Mouse (Mus musculus) embryo, embryonic 11 days (tissue): ENCODE measurements around the gene Cdkn1c.

Experiments used
- DNase-seq: peaks from one replicate; pipeline ENCODE4 v3.0.0-alpha.2; 2015

Gene Cdkn1c

DNA sequence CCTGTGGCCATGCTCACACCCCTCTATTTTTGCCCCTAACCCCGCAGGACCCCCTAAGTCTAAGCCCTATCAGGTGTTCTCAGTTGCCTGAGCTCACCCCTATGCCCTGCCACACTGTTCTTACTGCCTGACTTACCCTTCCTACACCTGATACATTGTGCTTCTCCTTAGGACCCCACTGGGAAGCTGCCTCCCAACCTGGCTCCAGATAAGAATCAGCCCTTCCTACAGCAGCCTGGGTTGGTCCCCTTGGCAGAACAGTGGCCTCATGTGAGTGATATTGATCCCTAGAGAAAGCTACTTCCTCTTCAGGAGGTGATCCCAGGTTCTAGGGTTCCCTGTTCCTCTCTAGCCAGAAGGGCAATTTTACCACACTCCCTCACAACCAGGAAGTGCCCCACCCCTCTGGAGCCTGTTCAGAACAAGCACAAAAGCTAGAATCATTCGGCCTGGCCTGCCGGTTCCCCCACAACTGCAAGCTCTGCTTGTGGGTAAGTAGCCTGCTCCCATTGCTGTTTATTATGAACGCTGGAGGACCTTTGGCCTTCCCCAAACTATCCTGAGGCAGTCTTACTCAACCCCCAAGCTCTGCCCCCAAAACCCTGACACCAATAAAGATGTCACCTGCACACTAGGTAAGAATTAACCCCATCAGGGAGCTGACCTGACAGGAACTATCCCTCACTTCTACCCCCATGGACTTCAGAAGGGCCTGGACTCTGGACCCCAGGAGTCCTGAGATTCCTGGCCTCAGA is 12.7 kb upstream of the Cdkn1c start, which contains the start of gene Slc22a18:
Gene Slc22a18, plus strand, starts transcription at position 390 of the 755 bp plus-strand sequence.
- no peak for DNase-seq

GRCm38 (mm10) chr7:143469946-143470345 is 9.1 kb upstream of the Cdkn1c start:
- peak; percentile 87 for DNase-seq

DNA sequence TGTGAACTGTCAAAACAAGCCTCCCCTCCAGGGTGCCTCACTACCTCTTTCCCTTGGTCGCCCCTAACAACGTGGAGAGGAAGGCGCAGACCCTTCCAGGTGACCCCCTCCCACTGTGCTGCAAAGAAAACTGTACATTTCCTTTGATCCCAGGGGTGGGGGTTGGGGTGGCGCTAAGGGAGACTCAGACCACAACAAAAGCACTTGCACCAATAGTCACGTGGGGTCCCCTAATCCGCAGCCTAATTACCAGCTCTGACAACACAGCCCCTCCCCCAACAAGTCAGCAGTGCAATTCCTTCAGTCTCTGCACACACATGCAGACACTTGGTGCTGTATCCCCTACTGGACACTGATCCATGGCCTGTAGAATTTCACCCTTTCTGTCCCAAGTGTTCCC is 6.9 kb upstream of the Cdkn1c start:
- DNase-seq, result peak; percentile 65

GRCm38 (mm10) chr7:143466099-143466677 is 5.3 kb upstream of the Cdkn1c start:
- DNase-seq, result peak; percentile 87

DNA sequence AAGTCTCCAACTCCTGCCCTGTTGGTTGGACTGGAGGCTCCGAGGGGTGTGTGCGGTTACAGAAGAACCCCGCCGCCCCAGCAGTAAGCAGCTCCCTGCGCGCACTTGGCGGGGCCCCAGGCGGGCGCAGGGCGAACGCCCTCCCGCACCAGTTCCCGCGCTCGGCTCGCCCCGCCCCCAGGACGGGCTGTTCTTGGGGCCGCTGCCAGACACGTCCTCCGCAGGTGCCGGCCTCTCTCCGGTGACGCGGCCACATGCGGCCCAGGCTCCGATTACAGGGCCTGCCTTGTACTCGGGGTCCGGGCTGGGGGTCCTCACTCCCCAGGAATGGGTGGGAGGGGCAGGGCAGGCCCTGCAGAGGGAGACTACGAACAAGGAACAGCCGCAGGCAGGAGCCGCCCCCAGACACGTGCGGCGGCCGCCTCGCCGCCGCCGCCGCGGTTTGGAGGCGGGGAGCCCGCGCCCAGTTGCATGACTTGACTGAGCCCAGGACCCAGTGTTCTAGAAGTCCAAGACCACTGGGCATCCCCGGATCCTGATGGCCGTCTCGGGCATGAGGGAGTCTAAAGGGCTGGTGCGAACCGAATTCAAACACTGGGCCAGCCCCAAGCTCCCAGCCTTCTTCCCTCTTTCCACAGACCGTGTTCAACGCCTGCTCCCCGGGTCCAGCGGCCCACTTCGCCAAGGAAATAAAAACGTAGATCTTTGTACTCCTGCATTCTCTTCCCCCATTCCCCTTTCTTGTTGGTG is 4.1 kb upstream of the Cdkn1c start:
- peak; percentile 78 for DNase-seq

- peak; percentile 87 for DNase-seq
These were observed 3.1 kb upstream of the Cdkn1c start for GRCm38 (mm10) chr7:143463865-143464415.

GRCm38 (mm10) chr7:143462516-143462915 is 1.7 kb upstream of the Cdkn1c start:
- DNase-seq, result no peak

- no peak for DNase-seq
These were observed 1.1 kb upstream of the Cdkn1c start for GRCm38 (mm10) chr7:143461920-143462319.

- DNase-seq, result no peak
These were observed 532 bp upstream of the Cdkn1c start for GRCm38 (mm10) chr7:143461294-143461870.

- DNase-seq, result peak; percentile 42
These were observed 524 bp downstream of the Cdkn1c start for GRCm38 (mm10) chr7:143460217-143460834.

GRCm38 (mm10) chr7:143459332-143460211 is 1.3 kb downstream of the Cdkn1c start:
- peak; percentile 51 for DNase-seq

DNA sequence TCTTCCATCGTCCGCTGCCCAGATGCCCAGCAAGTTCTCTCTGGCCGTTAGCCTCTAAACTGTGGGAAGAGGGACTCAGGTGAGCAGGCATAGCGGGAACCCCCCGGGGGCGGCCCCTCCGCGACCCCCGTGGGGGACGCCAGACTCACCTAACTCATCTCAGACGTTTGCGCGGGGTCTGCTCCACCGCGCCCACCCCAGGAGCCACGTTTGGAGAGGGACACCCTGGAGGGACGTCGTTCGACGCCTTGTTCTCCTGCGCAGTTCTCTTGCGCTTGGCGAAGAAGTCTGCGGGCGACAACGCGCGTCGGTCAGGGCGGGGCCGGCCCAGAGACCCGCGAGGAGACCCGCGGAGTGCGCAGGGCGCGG is 1.9 kb downstream of the Cdkn1c start:
- peak; percentile 43 for DNase-seq

DNA sequence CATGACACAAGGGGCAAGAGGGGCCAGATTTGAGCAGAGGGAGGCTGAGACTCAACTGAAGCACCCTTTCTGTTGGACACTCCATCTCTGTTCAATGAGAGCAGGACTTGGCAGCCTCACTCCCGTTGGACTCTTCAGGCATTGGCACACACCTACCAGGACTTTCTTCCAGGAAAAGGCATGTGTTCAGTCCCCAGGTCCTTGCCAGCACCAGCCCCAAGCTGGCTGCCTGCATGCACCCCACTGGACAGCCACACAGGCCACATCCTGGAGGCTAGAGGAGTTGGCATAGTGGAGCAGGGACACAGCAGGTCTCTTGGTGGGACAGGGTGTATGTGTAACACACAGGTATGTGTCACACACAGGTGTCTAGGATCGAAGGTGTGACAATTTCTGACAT is 13.7 kb downstream of the Cdkn1c start:
- DNase-seq, result no peak

DNA sequence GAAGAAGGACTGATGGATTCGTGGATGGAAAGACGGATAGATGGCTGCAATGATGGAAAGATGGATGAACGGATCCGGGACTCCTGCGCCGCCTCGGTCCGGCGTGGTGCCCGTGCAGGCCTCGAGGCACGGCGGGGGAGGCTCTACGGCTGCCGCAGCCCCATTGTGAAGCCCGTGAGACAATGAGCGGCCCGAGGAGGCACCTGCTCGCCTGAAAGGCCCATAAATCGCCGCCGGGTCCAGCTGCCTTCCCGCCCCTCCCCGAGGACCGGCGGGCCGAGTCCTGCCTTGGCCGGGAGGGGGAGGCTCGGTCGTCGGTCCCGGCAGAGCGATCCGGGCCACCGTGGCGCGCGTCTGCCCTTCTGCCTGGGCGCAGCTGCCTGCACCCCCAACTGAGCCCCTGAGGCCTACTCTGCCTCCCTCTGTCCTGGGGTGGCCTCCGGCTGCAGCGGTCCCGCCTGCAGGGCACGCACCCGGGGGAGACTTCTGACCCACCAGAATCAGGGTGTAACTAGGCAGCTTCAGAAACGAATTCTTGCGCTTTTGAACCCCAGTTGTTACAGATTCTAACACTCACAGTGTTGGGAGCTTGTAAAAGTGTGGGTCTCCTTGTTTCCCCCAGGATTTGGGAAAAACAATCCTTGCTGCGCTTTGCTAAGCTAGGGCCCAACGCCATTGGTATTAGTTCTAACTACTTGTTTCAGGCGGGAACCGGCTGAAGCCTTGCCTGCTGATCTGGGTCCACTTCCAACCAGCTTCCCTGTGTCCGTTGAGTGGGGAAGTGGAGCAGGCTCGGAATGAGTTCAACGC is 15.0 kb downstream of the Cdkn1c start:
- peak; percentile 76 for DNase-seq

GRCm38 (mm10) chr7:143444955-143445648 is 15.7 kb downstream of the Cdkn1c start:
- DNase-seq, result peak; percentile 63

DNA sequence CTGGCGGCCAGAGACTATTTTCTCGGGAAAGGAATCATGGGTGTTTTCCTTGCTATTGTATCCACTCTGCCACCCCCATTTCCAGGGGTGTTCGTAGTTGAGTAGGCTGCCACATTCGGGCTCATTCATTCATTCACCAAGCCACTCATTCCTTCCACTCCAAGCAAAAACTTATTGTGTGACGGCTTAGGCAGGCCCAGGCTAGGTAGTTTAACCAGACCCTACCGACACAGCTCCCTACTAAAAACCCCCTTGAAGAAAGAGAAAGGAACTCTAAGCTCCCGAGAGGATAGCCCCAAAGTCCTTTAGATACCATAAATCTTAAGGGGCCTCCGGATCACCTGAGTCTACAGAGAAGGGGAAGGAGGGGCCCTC is 16.3 kb downstream of the Cdkn1c start:
- no peak for DNase-seq

DNA sequence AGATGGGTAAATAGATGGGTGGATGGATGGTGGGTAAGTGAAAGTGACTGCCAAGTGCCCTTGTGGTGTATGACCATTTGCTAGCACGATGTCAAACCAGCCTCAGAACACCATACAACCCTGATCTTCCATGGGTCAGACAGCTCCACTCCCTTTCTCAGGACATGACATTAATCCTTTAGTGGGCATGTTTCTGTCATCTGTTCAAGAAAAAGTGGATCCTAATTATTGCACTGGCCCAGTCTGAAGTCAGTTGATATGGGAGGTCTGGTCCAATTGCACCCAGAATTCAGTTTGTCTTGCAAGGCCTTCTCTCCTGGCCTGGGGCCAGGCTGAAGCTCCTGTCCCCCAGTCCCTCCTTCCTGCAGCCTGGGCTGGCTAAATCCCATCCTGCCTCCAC is 21.9 kb downstream of the Cdkn1c start:
- DNase-seq, result no peak

DNA sequence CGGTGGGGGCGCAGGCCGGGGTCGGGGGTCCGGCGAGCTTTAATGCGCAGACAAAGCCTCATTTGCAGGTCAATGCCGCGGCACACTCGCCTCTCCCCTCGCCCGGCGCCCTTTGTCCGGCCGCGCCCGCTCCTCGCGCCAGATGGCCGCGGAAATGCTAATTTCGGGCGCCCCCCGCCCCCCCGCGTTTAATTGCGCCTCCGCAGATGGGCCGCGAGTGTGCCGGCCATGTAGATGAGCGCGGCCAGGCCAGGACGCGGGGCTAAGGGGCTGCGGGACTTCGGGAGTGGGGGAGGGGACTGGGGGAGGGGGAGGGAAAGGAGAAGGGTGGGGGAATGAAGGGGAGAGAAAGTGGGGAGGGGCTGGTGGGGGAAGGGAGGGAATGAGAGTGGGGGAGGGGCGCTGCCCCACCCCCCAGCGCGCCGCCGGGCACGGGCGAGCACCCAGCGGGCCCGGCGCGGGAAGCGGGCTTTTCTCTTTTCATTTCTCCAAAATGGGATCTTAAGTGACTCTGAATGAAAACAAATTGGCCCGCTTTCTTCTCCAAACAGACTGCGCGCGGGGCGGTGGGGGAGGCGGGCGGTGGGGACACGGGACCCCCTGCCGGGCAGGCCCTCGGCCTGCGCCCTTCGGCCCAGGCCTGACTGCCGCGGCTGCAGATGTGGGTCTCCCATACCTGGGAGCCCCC is 22.8 kb downstream of the Cdkn1c start:
- DNase-seq, result peak; percentile 90

- DNase-seq, result no peak
These were observed 23.5 kb downstream of the Cdkn1c start for GRCm38 (mm10) chr7:143437231-143437893.
